Mouse (Mus musculus) urinary bladder, postnatal 36 days (tissue): ENCODE results near the gene Esrrg.

Experiments
- DNase-seq, 2 experiments: peaks; one replicate each; pipeline ENCODE4 v3.0.0; 2022; ENCODE audit warnings: low spot score in 2 of 2, mixed read lengths in 1 of 2

The Esrrg gene

GRCm38 (mm10) chr1:188153665-188154064, 545.1 kb downstream of the Esrrg start:
- no peak for DNase-seq

GRCm38 (mm10) chr1:188154466-188155110, 546.0 kb downstream of the Esrrg start:
- no peak for DNase-seq

- no peak for DNase-seq
These were observed 546.7 kb downstream of the Esrrg start for GRCm38 (mm10) chr1:188155135-188155779.

- DNase-seq = no peak
These were observed 547.9 kb downstream of the Esrrg start for GRCm38 (mm10) chr1:188156520-188156919.

GRCm38 (mm10) chr1:188157237-188157955, 548.8 kb downstream of the Esrrg start:
- DNase-seq = no peak

GRCm38 (mm10) chr1:188158675-188159074, 550.1 kb downstream of the Esrrg start:
- no peak for DNase-seq

GRCm38 (mm10) chr1:188159108-188159507, 550.5 kb downstream of the Esrrg start:
- no peak for DNase-seq

GRCm38 (mm10) chr1:188163058-188163457, 554.5 kb downstream of the Esrrg start:
- no peak for DNase-seq

GRCm38 (mm10) chr1:188164251-188164650, 555.7 kb downstream of the Esrrg start:
- DNase-seq = no peak

- DNase-seq = no peak
These were observed 565.3 kb downstream of the Esrrg start for GRCm38 (mm10) chr1:188173859-188174258.

GRCm38 (mm10) chr1:188182951-188183350, 574.4 kb downstream of the Esrrg start:
- no peak for DNase-seq

- no peak for DNase-seq
These were observed 578.0 kb downstream of the Esrrg start for GRCm38 (mm10) chr1:188186440-188187117.

- DNase-seq = no peak
These were observed 584.4 kb downstream of the Esrrg start for GRCm38 (mm10) chr1:188192971-188193370.

GRCm38 (mm10) chr1:188207421-188207820, 598.8 kb downstream of the Esrrg start:
- no peak for DNase-seq

GRCm38 (mm10) chr1:188209025-188209424, 600.4 kb downstream of the Esrrg start:
- DNase-seq = no peak

- DNase-seq = no peak
These were observed 606.5 kb downstream of the Esrrg start for GRCm38 (mm10) chr1:188214885-188215611.

GRCm38 (mm10) chr1:188221226-188221792, 612.7 kb downstream of the Esrrg start:
- DNase-seq = no peak

GRCm38 (mm10) chr1:188233036-188233724, 624.6 kb downstream of the Esrrg start:
- DNase-seq = no peak

GRCm38 (mm10) chr1:188238636-188239035, 630.0 kb downstream of the Esrrg start:
- DNase-seq = no peak

- DNase-seq = no peak
These were observed 633.2 kb downstream of the Esrrg start for GRCm38 (mm10) chr1:188241766-188242165.

GRCm38 (mm10) chr1:188257500-188257899, 648.9 kb downstream of the Esrrg start:
- DNase-seq = no peak
